Mouse (Mus musculus) heart, postnatal 0 days (tissue): ENCODE measurements around the gene Olfr470.
"Not testable (repeated sequence)": the region's sequence is repeated elsewhere in the genome, so short reads cannot be mapped to it uniquely, and the experiment has no call there.

Experiments
- CTCF ChIP-seq: IDR thresholded peaks from 2 replicates; pipeline ENCODE4 v1.5.1; 2016; ENCODE audit warnings: antibody characterized with exemption, control low read depth, low read depth
- EP300 ChIP-seq: IDR thresholded peaks from 2 replicates; pipeline ENCODE4 v1.6.1; 2016; ENCODE audit warnings: antibody characterized with exemption, low read depth

DNA sequence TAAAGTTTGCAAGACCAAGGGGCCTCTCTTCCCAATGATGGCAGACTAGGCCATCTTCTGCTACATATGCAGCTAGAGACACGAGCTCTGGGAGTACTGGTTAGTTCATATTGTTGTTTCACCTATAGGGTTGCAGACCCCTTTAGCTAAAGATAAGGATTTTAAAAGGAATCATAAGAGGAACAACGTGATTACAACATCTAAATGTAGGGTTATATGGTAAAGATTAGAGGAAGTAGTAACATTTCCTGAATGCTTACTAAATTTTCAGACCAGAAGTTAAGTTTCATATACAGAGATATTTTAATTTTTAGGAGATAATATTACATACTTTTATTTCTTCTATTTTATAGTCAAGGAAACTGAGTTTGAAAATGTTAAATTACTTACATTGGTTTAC lies 23.4 kb downstream of the Olfr470 start:
- not testable (repeated sequence) for TF ChIP-seq EP300, CTCF
